Mouse (Mus musculus) gastrocnemius, postnatal 14 days (tissue): ENCODE data around the gene Zfp446. TPM values are rescaled to one million over a fixed set of nuclear protein-coding genes. Genes with fewer than 3 reads are reported as not detected.

Experiments used
- DNase-seq: peaks from one replicate; pipeline ENCODE4 v3.0.0; 2021; ENCODE audit warnings: mixed read lengths
- intact Hi-C: fragments of 180-260 bp; cut with DNase I; formaldehyde crosslinking; loops from one replicate; pipeline ENCODE4 v1.15.1; 2025; ENCODE audit warnings: low total_unique reads
- total RNA-seq, 2 experiments: library from RNA; stranded (reverse); gene quantifications; 2 replicates each; pipeline ENCODE4 v1.2.3; 2021

Gene Zfp446
- total RNA-seq, 2 experiments from 2014 or later = 2.7 to 2.9 TPM

- intact Hi-C loops = no loop called here
- no peak for DNase-seq
Observed at GRCm38 (mm10) chr7:13013671-13014070, 36.0 kb downstream of the Zfp446 start.

GRCm38 (mm10) chr7:13014275-13014839 lies 36.7 kb downstream of the Zfp446 start:
- intact Hi-C loops = no loop called here
- DNase-seq = no peak

- no peak for DNase-seq
- intact Hi-C loops = no loop called here
Observed at GRCm38 (mm10) chr7:13015217-13015616, 37.6 kb downstream of the Zfp446 start.

GRCm38 (mm10) chr7:13022773-13023535 lies 45.3 kb downstream of the Zfp446 start:
- intact Hi-C loops = no loop called here
- DNase-seq = peak; percentile 67

GRCm38 (mm10) chr7:13023928-13024731 lies 46.5 kb downstream of the Zfp446 start:
- peak; percentile 92 for DNase-seq
- intact Hi-C loops = no loop called here

GRCm38 (mm10) chr7:13024805-13025204 lies 47.2 kb downstream of the Zfp446 start:
- intact Hi-C loops = no loop called here
- DNase-seq = peak; percentile 76

GRCm38 (mm10) chr7:13025511-13026112 lies 48.0 kb downstream of the Zfp446 start:
- no peak for DNase-seq
- intact Hi-C loops = no loop called here

- intact Hi-C loops = no loop called here
- no peak for DNase-seq
Observed at GRCm38 (mm10) chr7:13028986-13029385, 51.3 kb downstream of the Zfp446 start.

- no peak for DNase-seq
- intact Hi-C loops = no loop called here
Observed at GRCm38 (mm10) chr7:13031069-13031468, 53.4 kb downstream of the Zfp446 start.

- intact Hi-C loops = no loop called here
- no peak for DNase-seq
Observed at GRCm38 (mm10) chr7:13031983-13032382, 54.3 kb downstream of the Zfp446 start.

- intact Hi-C loops = no loop called here
- DNase-seq = no peak
Observed at GRCm38 (mm10) chr7:13032541-13032940, 54.9 kb downstream of the Zfp446 start.

GRCm38 (mm10) chr7:13033451-13034147 lies 56.0 kb downstream of the Zfp446 start:
- intact Hi-C loops = no loop called here
- no peak for DNase-seq

GRCm38 (mm10) chr7:13034148-13034977 lies 56.7 kb downstream of the Zfp446 start, which contains the start of gene Chmp2a:
Gene Chmp2a (minus strand): TSS chr7:13034807.
- peak; percentile 97 for DNase-seq
- intact Hi-C loops = no loop called here

Other genes starting within 250 kb of the Zfp446 start
- not detected for gene Vmn2r56, start 242.8 kb upstream of the Zfp446 start, total RNA-seq
- 1 to 10 TPM; 2.3 to 3.2 TPM for gene Zscan18, start 174.2 kb upstream of the Zfp446 start, total RNA-seq
- gene Zfp329, start 159.0 kb upstream of the Zfp446 start, total RNA-seq = 1 to 10 TPM; 4.4 to 4.6 TPM
- gene Zfp110, start 143.1 kb upstream of the Zfp446 start, total RNA-seq = 10 to 100 TPM in 1 of 2 experiments, 1 to 10 TPM in 1; 9.7 to 10.2 TPM
- 1 to 10 TPM; 1.9 to 2.1 TPM for gene Zfp128, start 96.7 kb upstream of the Zfp446 start, total RNA-seq
- 1 to 10 TPM; 3.1 TPM for gene Zscan22, start 80.0 kb upstream of the Zfp446 start, total RNA-seq
- 100 to 1,000 TPM; 667 to 730 TPM for gene Rps5, start 55.6 kb upstream of the Zfp446 start, total RNA-seq
- under 1 TPM; 0.25 to 0.27 TPM for gene Rnf225, start 50.4 kb upstream of the Zfp446 start, total RNA-seq
- 1 to 10 TPM; 2.2 to 3.7 TPM for gene Zfp324, start 12.0 kb upstream of the Zfp446 start, total RNA-seq
- not detected for gene Slc27a5, start 20.3 kb downstream of the Zfp446 start, total RNA-seq
- gene Trim28, start 21.3 kb downstream of the Zfp446 start, total RNA-seq = 10 to 100 TPM; 67.0 to 85.9 TPM
- 1 to 10 TPM; 4.7 to 5.1 TPM for gene Zbtb45, start 32.2 kb downstream of the Zfp446 start, total RNA-seq
- gene Chmp2a, start 57.0 kb downstream of the Zfp446 start, total RNA-seq = 100 to 1,000 TPM in 1 of 2 experiments, 10 to 100 TPM in 1; 95.6 to 103 TPM
- gene Ube2m, start 60.4 kb downstream of the Zfp446 start, total RNA-seq = 100 to 1,000 TPM; 141 to 149 TPM
- gene Mzf1, start 76.9 kb downstream of the Zfp446 start, total RNA-seq = under 1 TPM; 0.80 to 0.98 TPM
- gene Vmn1r85, start 117.3 kb downstream of the Zfp446 start, total RNA-seq = not detected
- gene Vmn1r86, start 142.1 kb downstream of the Zfp446 start, total RNA-seq = not detected
- not detected for gene Vmn1r87, start 162.3 kb downstream of the Zfp446 start, total RNA-seq
- gene Vmn1r88, start 181.7 kb downstream of the Zfp446 start, total RNA-seq = under 1 TPM; 0.04 to 0.10 TPM
- gene Vmn1r89, start 235.2 kb downstream of the Zfp446 start, total RNA-seq = not detected